Mouse (Mus musculus) left cerebral cortex, adult 2 months (tissue): ENCODE data around the gene Irs1. TPM values are rescaled to one million over a fixed set of nuclear protein-coding genes. Genes with fewer than 3 reads are reported as not detected.
A peak's percentile ranks its signal among the peaks of the same experiment; 100 is the strongest.

ENCODE experiments used
- DNase-seq, 2 experiments: peaks; one replicate each; pipeline ENCODE4 v3.0.0; 2021 to 2022; ENCODE audit warnings: low spot score in 2 of 2, mixed read lengths in 1 of 2; ENCODE audit errors: extremely low spot score in 1 of 2
- H3K27ac ChIP-seq: fragments of 200-600 bp; 2 replicates; pipeline ENCODE4 v1.8.1; 2022
- H3K4me3 ChIP-seq: fragments of 200-600 bp; 2 replicates; pipeline ENCODE4 v1.8.1; 2022
- CTCF ChIP-seq: fragments of 200-600 bp; IDR thresholded peaks from 2 replicates; pipeline ENCODE4 v1.8.1; 2022; ENCODE audit warnings: antibody characterized with exemption, mild to moderate bottlenecking, moderate library complexity
- intact Hi-C: fragments of 180-260 bp; cut with DNase I; formaldehyde crosslinking; loops from one replicate; pipeline ENCODE4 v1.15.1; 2025
- long read RNA-seq, 2 experiments: library from polyadenylated mRNA; stranded (forward); transcript quantifications; one replicate each; pipeline ENCODE4 v2.0.0; 2021; ENCODE audit warnings: borderline mapping rate in 2 of 2
- total RNA-seq, 2 experiments: library from RNA; stranded (reverse); gene quantifications; 2 replicates each; pipeline ENCODE4 v1.2.3; 2021

Gene Irs1
- 10 to 100 TPM; 17.3 to 17.4 TPM for total RNA-seq
- long read RNA-seq, experiment 1, full-length matches to known transcripts: 5 of 5 reads
- long read RNA-seq, experiment 1, partial matches to known transcripts: 0 of 5 reads
- long read RNA-seq, experiment 1, other reads (novel, unspliced or antisense): 0 of 5 reads
- long read RNA-seq, experiment 2, full-length matches to known transcripts: 9 of 10 reads
- long read RNA-seq, experiment 2, partial matches to known transcripts: 0 of 10 reads
- long read RNA-seq, experiment 2, other reads (novel, unspliced or antisense): 1 of 10 reads

DNA sequence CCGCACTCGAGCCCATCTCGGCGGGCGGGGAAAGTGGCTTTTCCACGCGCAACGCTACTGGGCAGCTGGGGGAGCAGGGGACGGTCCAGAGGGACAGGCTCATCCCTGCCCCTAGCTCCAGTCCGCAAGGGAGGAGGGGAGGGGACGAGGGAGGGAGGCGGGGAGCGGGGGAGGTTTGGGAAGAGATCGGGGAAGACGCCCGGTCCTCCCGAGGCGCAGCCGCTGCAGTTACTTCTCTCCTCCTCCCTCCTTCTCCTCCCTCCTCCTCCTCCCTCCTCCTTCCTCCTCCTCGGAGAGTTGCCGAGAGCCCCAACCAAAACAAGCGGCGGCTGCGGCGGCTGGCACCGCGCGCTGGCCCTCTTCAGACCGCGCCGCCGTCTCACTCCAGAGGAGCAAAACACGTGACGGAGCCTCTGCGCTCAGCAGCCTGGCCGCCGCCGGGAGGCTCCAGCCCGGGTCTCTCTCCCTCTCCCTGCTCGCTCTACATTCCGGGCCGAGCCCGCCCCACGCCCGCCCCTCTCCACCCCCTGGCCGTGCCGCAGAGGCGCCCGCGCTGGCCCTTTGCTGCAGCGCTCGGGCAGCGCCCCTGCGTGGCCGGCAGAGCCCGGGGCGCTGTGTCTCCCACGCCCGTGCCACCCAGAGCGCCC is at the start of gene Irs1:
Gene Irs1 (minus strand): TSS at position 266 of the 647 bp plus-strand sequence.
- peak; percentile 41 for TF ChIP-seq CTCF
- H3K27ac ChIP-seq: peak within 1 kb of the TSS; percentile 97
- intact Hi-C loops: loop anchor here (1.0 to 10.0 kb wide), 6 partner anchors 25 to 696 kb away; partner anchors contain the start of gene Rhbdd1
- DNase-seq: peak; percentile 82 to 87
- peak within 1 kb of the TSS; percentile 70 for H3K4me3 ChIP-seq

- intact Hi-C loops: no loop called here
- no peak overlapping the region for H3K27ac ChIP-seq
- no peak overlapping the region for H3K4me3 ChIP-seq
- no peak for TF ChIP-seq CTCF
- DNase-seq: no peak
Measured at GRCm38 (mm10) chr1:82334506-82334905, 43.3 kb upstream of the Irs1 start.

DNA sequence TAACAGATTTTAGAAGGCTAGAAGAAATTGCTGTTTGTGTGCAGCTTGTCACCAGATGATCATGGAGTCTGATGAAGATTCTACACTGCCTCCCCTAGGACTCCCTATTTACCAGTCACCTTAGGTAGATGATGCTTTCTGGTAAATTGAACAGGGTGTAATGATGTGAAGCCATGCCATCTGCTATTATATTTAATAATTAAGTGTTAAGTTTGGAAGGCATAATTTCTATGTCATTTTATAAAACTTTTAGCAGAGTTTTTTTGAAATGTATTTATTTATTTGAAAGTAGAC is 38.7 kb upstream of the Irs1 start:
- intact Hi-C loops: no loop called here
- DNase-seq: no peak
- no peak for TF ChIP-seq CTCF
- H3K27ac ChIP-seq: no peak overlapping the region
- no peak overlapping the region for H3K4me3 ChIP-seq

- DNase-seq: no peak
Measured at GRCm38 (mm10) chr1:82329237-82329953, 38.2 kb upstream of the Irs1 start.

GRCm38 (mm10) chr1:82328033-82328775 is 37.0 kb upstream of the Irs1 start:
- TF ChIP-seq CTCF: no peak
- intact Hi-C loops: no loop called here
- DNase-seq: no peak
- Histone ChIP-seq H3K27ac (no peak overlapping the region), H3K4me3 (no peak overlapping the region)

More at GRCm38 (mm10) chr1:82329237-82329953, 38.2 kb upstream of the Irs1 start:
- TF ChIP-seq CTCF: no peak
- no peak overlapping the region for H3K27ac ChIP-seq
- intact Hi-C loops: no loop called here
- no peak overlapping the region for H3K4me3 ChIP-seq

DNA sequence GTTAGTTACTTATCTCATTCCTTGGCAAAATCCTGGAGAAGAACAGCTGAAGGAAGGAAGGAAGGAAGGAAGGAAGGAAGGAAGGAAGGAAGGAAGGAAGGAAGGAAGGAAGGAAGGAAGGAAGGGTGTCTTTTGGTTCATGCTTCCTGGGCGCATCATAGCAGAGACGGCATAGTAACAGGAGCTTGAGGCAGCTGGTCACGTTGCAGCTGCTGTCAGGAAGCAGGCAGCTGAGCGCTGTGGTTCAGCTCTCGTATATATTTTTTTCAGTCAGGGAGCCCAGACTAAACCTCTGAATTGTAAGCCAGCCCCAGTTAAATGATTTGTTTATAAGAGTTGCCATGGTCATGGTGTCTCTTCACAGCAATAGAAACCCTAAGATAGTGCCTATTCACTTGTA is 34.9 kb upstream of the Irs1 start:
- no peak for TF ChIP-seq CTCF
- DNase-seq: no peak
- Histone ChIP-seq H3K4me3 (no peak overlapping the region), H3K27ac (no peak overlapping the region)
- intact Hi-C loops: no loop called here

DNA sequence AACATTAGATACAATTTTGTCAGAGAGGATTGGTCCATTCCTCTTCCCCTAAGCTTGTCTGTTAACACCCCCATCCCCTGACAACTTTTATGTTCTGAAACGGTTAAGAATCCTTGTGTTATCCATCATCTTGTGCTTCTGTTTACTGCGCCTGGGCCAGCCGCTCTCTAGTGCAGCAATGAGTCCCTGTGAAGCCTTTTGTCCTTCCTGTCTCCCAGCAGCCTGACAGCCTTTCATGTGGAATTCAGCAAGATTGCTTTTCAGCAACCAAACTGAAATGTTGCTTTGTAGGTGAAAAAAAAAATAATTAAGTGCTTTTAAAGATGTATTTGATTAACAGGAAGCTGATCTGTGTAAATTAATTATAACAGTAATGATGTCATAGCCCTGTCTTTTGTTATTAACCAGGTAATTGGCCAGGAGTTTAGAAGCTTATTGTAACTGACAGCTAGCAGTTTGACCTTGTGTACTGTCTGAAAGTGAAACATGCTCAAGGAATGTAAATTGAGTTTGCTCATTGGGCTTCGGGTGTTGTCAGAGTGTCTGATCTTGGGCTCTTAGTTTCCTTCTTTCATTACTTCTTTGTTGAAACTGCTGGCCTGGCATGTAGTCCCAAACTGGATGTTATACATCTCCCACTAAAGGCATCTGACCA is 33.0 kb upstream of the Irs1 start:
- intact Hi-C loops: loop anchor here (5.0 kb wide), 1 partner anchor 33 kb away; no protein-coding TSS in a partner anchor
- no peak overlapping the region for H3K27ac ChIP-seq
- no peak for DNase-seq
- no peak for TF ChIP-seq CTCF
- H3K4me3 ChIP-seq: no peak overlapping the region

- DNase-seq: no peak
- H3K27ac ChIP-seq: no peak overlapping the region
- no peak overlapping the region for H3K4me3 ChIP-seq
- intact Hi-C loops: loop anchor here (5.0 kb wide), 1 partner anchor 36 kb away; no protein-coding TSS in a partner anchor
- no peak for TF ChIP-seq CTCF
Measured at GRCm38 (mm10) chr1:82321441-82321840, 30.2 kb upstream of the Irs1 start.

- Histone ChIP-seq H3K4me3 (no peak overlapping the region), H3K27ac (no peak overlapping the region)
- no peak for TF ChIP-seq CTCF
- DNase-seq: no peak
- intact Hi-C loops: loop anchor here (5.0 kb wide), 1 partner anchor 36 kb away; no protein-coding TSS in a partner anchor
Measured at GRCm38 (mm10) chr1:82320864-82321263, 29.6 kb upstream of the Irs1 start.

DNA sequence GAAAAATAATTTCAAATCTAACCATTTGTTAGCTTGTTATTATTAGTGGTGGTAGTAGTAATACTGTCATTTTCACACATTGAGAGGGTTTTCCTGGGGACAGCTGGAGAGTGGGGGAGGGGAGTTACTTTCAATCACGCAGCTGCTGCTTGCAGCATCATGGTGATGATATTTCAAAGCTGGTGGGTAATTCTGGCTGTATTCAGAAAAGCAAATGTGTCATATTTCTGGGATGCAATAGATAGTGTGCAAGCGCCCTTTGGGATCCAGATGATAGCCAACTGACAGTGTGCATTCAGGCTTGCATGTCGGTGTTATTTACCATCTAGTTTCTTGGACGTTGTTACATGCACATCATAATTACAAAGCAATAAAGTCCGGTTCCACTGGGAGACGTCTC is 29.2 kb upstream of the Irs1 start:
- intact Hi-C loops: loop anchor here (5.0 kb wide), 1 partner anchor 37 kb away; no protein-coding TSS in a partner anchor
- DNase-seq: peak in 1 of 2 experiments; percentile 14
- H3K4me3 ChIP-seq: no peak overlapping the region

DNA sequence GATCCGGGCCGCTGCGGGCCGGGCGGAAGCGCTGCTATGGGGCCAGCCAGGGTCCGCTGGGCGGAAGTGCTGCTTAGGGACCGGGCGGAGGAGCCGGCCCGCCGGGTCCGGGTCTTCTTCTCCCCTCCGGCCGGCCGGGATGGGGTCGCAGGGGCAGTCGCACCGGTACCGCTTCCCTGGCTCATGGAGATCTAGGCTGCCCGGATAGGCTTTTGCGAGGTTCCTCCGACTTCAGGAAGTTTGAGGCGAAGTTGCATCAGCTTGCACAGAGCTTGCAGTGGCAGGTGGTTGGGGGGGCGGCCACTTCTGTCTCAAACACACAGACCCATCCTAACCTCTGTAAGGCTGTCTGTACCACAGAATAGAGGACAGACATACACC is 25.5 kb upstream of the Irs1 start:
- H3K27ac ChIP-seq: peak overlapping the region; percentile 95
- no peak for TF ChIP-seq CTCF
- H3K4me3 ChIP-seq: peak overlapping the region; percentile 85
- DNase-seq: no peak
- intact Hi-C loops: loop anchor here (1.0 to 5.0 kb wide), 2 partner anchors 25 to 116 kb away; partner anchors contain the start of gene Irs1

More for the DNA sequence above, 29.2 kb upstream of the Irs1 start:
- no peak for TF ChIP-seq CTCF
- H3K27ac ChIP-seq: no peak overlapping the region
